Mouse (Mus musculus) kidney, adult 2 months (tissue): ENCODE measurements around the gene Ten1. TPM values are rescaled to one million over a fixed set of nuclear protein-coding genes. Genes with fewer than 3 reads are reported as not detected.
A peak's percentile ranks its signal among the peaks of the same experiment; 100 is the strongest.

ENCODE experiments used
- DNase-seq: peaks from one replicate; pipeline ENCODE4 v3.0.0; 2021
- H3K27ac ChIP-seq: fragments of 200-500 bp; 2 replicates; pipeline ENCODE4 v1.5.1; 2012; ENCODE audit warnings: low read depth, low read length, control low read depth, inconsistent platforms; ENCODE audit not compliant: insufficient read depth
- H3K27me3 ChIP-seq: fragments of 200-500 bp; replicated peaks from 2 replicates; pipeline ENCODE4 v1.6.1; 2012; ENCODE audit warnings: mild to moderate bottlenecking, moderate library complexity, low read length, inconsistent platforms; ENCODE audit not compliant: control insufficient read depth, insufficient read depth
- H3K36me3 ChIP-seq: fragments of 200-500 bp; 2 replicates; pipeline ENCODE4 v1.6.1; 2012; ENCODE audit warnings: mild to moderate bottlenecking, moderate library complexity, low read length, inconsistent platforms; ENCODE audit not compliant: control insufficient read depth, insufficient read depth
- H3K4me1 ChIP-seq: fragments of 200-500 bp; 2 replicates; pipeline ENCODE4 v1.6.1; 2011; ENCODE audit warnings: low read length; ENCODE audit not compliant: control insufficient read depth, insufficient read depth
- H3K4me3 ChIP-seq: fragments of 200-500 bp; 2 replicates; pipeline ENCODE4 v1.5.1; 2011; ENCODE audit warnings: mild to moderate bottlenecking, low read depth, low read length, control low read depth; ENCODE audit not compliant: insufficient read depth
- CTCF ChIP-seq: fragments of 200-500 bp; conservative IDR thresholded peaks from 2 replicates; pipeline ENCODE4 v1.5.1; 2011; ENCODE audit warnings: low read depth, mild to moderate bottlenecking, control low read depth, low read length, moderate library complexity, mixed read lengths; ENCODE audit not compliant: insufficient read depth, insufficient read length
- POLR2A ChIP-seq: fragments of 200-500 bp; IDR thresholded peaks from one replicate; pipeline ENCODE4 v1.6.1; 2011; ENCODE audit warnings: low read depth, low read length, control low read depth
- WGBS: fragments of 180-500 bp; shearing (Covaris S2); methylation state at CpG from one replicate; pipeline ENCODE4 v1.1.7; 2018; 5-methylcytosine and 5-hydroxymethylcytosine counted together
- polyA plus RNA-seq: library from polyadenylated mRNA; depleted of rRNA; stranded (reverse); fragments of >200 nt; gene quantifications from 2 replicates; pipeline ENCODE4 v1.2.3, GENCODE M21; 2012

Ten1 gene
- polyA plus RNA-seq, 1 experiment, result 21.0 TPM

- TF ChIP-seq POLR2A, result no peak
- no peak for TF ChIP-seq CTCF
- 67% methylated on average over 17 of the region's 17 CpGs for WGBS
- Histone ChIP-seq H3K27ac (no peak overlapping the region), H3K27me3 (no peaks in the 10 kb centered on the region), H3K36me3 (no peaks in the 10 kb centered on the region), H3K4me3 (no peak overlapping the region), H3K4me1 (peaks cover 10% of the 10 kb centered on the region)
- no peak for DNase-seq
These were observed 33.8 kb downstream of the Ten1 start for GRCm38 (mm10) chr11:116232427-116232826.

GRCm38 (mm10) chr11:116234901-116235300 is 36.2 kb downstream of the Ten1 start:
- TF ChIP-seq CTCF, result no peak
- TF ChIP-seq POLR2A, result no peak
- peak; percentile 60 for DNase-seq
- Histone ChIP-seq H3K36me3 (no peaks in the 10 kb centered on the region), H3K4me1 (peaks cover 6% of the 10 kb centered on the region), H3K27me3 (no peaks in the 10 kb centered on the region), H3K4me3 (no peak overlapping the region), H3K27ac (no peak overlapping the region)
- 57% methylated on average over 8 of the region's 8 CpGs for WGBS

- Histone ChIP-seq H3K27ac (peak within 1 kb of the TSS; percentile 47), H3K4me3 (peak within 1 kb of the TSS; percentile 49), H3K36me3 (no peaks in the 10 kb centered on the region), H3K4me1 (peaks cover 16% of the 10 kb centered on the region), H3K27me3 (no peaks in the 10 kb centered on the region)
- 6% methylated on average over 31 of the region's 31 CpGs for WGBS
- no peak for TF ChIP-seq CTCF
- peak; percentile 65 for TF ChIP-seq POLR2A
- DNase-seq, result peak; percentile 98
These were observed 39.2 kb downstream of the Ten1 start, which contains the start of gene Evpl for GRCm38 (mm10) chr11:116237742-116238395. TSS of gene Evpl (minus strand) at chr11:116238077.

GRCm38 (mm10) chr11:116239797-116240196 is 41.1 kb downstream of the Ten1 start:
- 46% methylated on average over 7 of the region's 7 CpGs for WGBS
- Histone ChIP-seq H3K36me3 (no peaks in the 10 kb centered on the region), H3K27me3 (no peaks in the 10 kb centered on the region), H3K4me3 (no peak overlapping the region), H3K27ac (no peak overlapping the region), H3K4me1 (peaks cover 21% of the 10 kb centered on the region)
- TF ChIP-seq CTCF (no peak), POLR2A (no peak)
- DNase-seq, result no peak

- Histone ChIP-seq H3K4me1 (peaks cover 22% of the 10 kb centered on the region), H3K27me3 (no peaks in the 10 kb centered on the region), H3K36me3 (peaks cover 4% of the 10 kb centered on the region; the same call in 1 of the 2 replicates), H3K27ac (no peak overlapping the region), H3K4me3 (no peak overlapping the region)
- WGBS, result 38% methylated on average over 12 of the region's 12 CpGs
- DNase-seq, result peak; percentile 80
- no peak for TF ChIP-seq POLR2A
- no peak for TF ChIP-seq CTCF
These were observed 43.1 kb downstream of the Ten1 start for GRCm38 (mm10) chr11:116241744-116242235.

GRCm38 (mm10) chr11:116244580-116244979 is 45.9 kb downstream of the Ten1 start:
- 40% methylated on average over 8 of the region's 8 CpGs for WGBS
- Histone ChIP-seq H3K27ac (peak overlapping the region; percentile 61; the same call in 1 of the 2 replicates), H3K4me1 (peaks cover 32% of the 10 kb centered on the region), H3K4me3 (no peak overlapping the region), H3K36me3 (peaks cover 4% of the 10 kb centered on the region; the same call in 1 of the 2 replicates), H3K27me3 (no peaks in the 10 kb centered on the region)
- TF ChIP-seq CTCF (no peak), POLR2A (no peak)
- peak; percentile 65 for DNase-seq

- TF ChIP-seq POLR2A (no peak), CTCF (no peak)
- peaks cover 4% of the 10 kb centered on the region; the same call in 1 of the 2 replicates for H3K36me3 ChIP-seq
These were observed 47.0 kb downstream of the Ten1 start for GRCm38 (mm10) chr11:116245616-116246015.

More at GRCm38 (mm10) chr11:116245616-116246015, 47.0 kb downstream of the Ten1 start:
- Histone ChIP-seq H3K27me3 (no peaks in the 10 kb centered on the region), H3K27ac (no peak overlapping the region), H3K4me3 (no peak overlapping the region), H3K4me1 (peaks cover 32% of the 10 kb centered on the region)
- DNase-seq, result peak; percentile 88
- WGBS, result 52% methylated on average over 6 of the region's 6 CpGs
